Mouse (Mus musculus): ENCODE results near the gene Gm17359.

DNA sequence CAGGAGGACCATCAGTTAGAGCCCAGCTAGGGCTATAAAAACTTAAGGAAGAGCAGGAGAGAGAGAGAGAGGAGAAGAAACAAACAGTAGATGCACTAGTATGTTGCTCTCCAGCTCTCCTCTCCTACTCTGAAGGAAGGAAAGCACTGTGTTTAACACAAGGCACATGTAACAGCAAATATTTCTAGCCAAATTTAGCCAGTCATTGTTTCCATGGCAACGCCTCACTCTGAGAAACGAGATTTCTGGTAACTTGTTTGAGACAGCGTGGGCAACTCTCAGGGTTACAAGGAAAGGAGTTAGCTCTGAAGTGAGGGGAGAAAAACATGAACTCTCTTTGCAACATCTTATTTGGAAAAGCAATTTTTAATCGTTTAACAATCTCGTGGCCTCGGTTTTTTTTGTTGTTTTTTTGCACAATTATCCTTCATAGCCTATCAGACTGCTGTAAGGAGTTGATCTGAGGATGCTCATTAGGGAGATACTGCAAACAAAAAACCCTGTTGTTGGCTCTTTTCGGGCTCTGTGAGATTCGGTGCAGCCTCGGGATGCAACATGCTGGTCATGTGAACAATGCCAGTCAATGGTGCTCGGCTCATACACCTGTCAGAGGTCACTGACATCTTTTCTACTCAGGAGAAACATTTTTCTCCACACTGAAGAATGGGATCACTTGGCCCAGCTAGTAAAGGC, 22.3 kb upstream of the Gm17359 start:
- TF ChIP-seq GATA1 (IDR thresholded peaks at IDR 0.05; ENCODE audit: low read length) (no peak), TAL1 (IDR thresholded peaks at IDR 0.05; ENCODE audit: low read length) (no peak)

Measured in erythroblast, embryonic 14.5 days (primary cell).